Mouse (Mus musculus): ENCODE measurements around the gene Tmc3. TPM values are rescaled to one million over a fixed set of nuclear protein-coding genes. Genes with fewer than 3 reads are reported as not detected.

Tmc3 gene
- total RNA-seq, 1 experiment, result 0.80 TPM

DNA sequence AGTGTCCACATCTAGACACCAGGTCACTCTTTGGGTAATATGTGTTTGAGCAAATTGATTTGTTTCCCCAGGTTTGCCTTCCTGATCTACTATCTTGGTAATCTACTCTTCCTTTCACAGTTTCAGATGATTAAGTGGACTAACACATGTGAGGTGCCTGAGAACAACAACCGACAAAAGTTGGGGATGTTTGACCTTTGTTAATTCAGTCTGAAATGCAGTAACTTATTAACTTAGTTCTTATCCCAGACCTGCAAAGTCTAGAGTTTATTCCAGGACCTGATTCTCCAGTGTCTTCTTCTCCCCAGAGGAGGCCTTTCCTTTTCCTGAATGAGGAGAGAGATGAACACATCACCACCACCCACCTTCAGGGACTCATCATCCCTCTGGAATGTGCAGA, 27.2 kb downstream of the Tmc3 start:
- DNase-seq (ENCODE audit: low read depth, low spot score), result no peak
- Histone ChIP-seq H3K27ac (ENCODE audit: insufficient read depth, low read depth, low read length, poor library complexity, severe bottlenecking) (no peak overlapping the region), H3K9ac (ENCODE audit: insufficient read depth, low read depth, low read length, poor library complexity, severe bottlenecking) (no peak overlapping the region), H3K4me3 (ENCODE audit: insufficient read depth in 1 of 2, low read depth in 1 of 2, low read length in 2 of 2, poor library complexity in 1 of 2, severe bottlenecking in 1 of 2) (no peak overlapping the region), H3K4me1 (ENCODE audit: control insufficient read depth in 2 of 2, insufficient read depth in 2 of 2, low read length in 2 of 2, poor library complexity in 1 of 2) (peaks cover 0 to 4% of the 10 kb centered on the region in 2 experiments; a peak in 1 of 4 replicates), H3K9me3 (ENCODE audit: control insufficient read depth, insufficient read depth, low read depth, low read length) (no peaks in the 10 kb centered on the region), H3K36me3 (ENCODE audit: control insufficient read depth, insufficient read depth, low read length, poor library complexity, severe bottlenecking) (no peaks in the 10 kb centered on the region)
- no peak for TF ChIP-seq ZC3H11A (IDR thresholded peaks at IDR 0.05; ENCODE audit: borderline replicate concordance, low read depth, low read length)
- TF ChIP-seq HCFC1 (IDR thresholded peaks at IDR 0.05; ENCODE audit: borderline replicate concordance, insufficient read depth, low read length), result no peak
- no peak for TF ChIP-seq ZNF384 (IDR thresholded peaks at IDR 0.05; ENCODE audit: low read depth, low read length)
- TF ChIP-seq MAFK (IDR thresholded peaks at IDR 0.05; ENCODE audit: insufficient read depth, low read depth, low read length), result no peak
- no peak for TF ChIP-seq CHD2 (IDR thresholded peaks at IDR 0.05; ENCODE audit: low read depth, low read length)
- in situ Hi-C loops (cut with MboI; ENCODE audit: low sequenced_read_pairs in 2 of 2, unreplicated experiment in 2 of 2), result no loop called here

DNA sequence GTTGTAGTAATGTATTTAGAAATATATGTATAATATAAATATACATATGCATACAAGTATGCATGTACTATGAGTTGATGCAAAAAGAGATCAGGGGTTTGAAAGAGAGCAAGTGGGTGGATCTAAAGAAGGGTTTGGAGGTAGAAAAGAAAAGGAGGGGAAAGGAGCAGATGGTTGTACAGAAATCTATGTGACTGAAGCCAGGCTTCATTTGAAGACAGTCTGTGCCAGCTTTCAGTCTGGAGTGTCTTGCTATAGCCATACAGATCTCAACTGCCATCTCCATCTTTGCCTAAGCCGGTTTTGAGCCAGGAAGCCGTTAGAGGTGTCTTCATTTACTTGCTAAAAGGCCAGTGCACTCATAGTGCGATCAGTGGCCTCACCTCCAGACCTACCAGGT, 30.5 kb downstream of the Tmc3 start:
- no peak overlapping the region for H3K27ac ChIP-seq (ENCODE audit: insufficient read depth, low read depth, low read length, poor library complexity, severe bottlenecking)
- no peak overlapping the region for H3K9ac ChIP-seq (ENCODE audit: insufficient read depth, low read depth, low read length, poor library complexity, severe bottlenecking)
- no peaks in the 10 kb centered on the region for H3K36me3 ChIP-seq (ENCODE audit: control insufficient read depth, insufficient read depth, low read length, poor library complexity, severe bottlenecking)
- no peak for TF ChIP-seq ZC3H11A (IDR thresholded peaks at IDR 0.05; ENCODE audit: borderline replicate concordance, low read depth, low read length)
- no peak for TF ChIP-seq HCFC1 (IDR thresholded peaks at IDR 0.05; ENCODE audit: borderline replicate concordance, insufficient read depth, low read length)
- TF ChIP-seq CHD2 (IDR thresholded peaks at IDR 0.05; ENCODE audit: low read depth, low read length), result no peak
- TF ChIP-seq ZNF384 (IDR thresholded peaks at IDR 0.05; ENCODE audit: low read depth, low read length), result no peak
- TF ChIP-seq MAFK (IDR thresholded peaks at IDR 0.05; ENCODE audit: insufficient read depth, low read depth, low read length), result no peak
- in situ Hi-C loops (cut with MboI; ENCODE audit: low sequenced_read_pairs in 2 of 2, unreplicated experiment in 2 of 2), result no loop called here
- no peak overlapping the region for H3K4me3 ChIP-seq (ENCODE audit: insufficient read depth in 1 of 2, low read depth in 1 of 2, low read length in 2 of 2, poor library complexity in 1 of 2, severe bottlenecking in 1 of 2)
- H3K4me1 ChIP-seq (ENCODE audit: control insufficient read depth in 2 of 2, insufficient read depth in 2 of 2, low read length in 2 of 2, poor library complexity in 1 of 2), result peaks cover 3 to 4% of the 10 kb centered on the region in 2 experiments; a peak in 1 of 4 replicates
- no peaks in the 10 kb centered on the region for H3K9me3 ChIP-seq (ENCODE audit: control insufficient read depth, insufficient read depth, low read depth, low read length)
- DNase-seq (ENCODE audit: low read depth, low spot score), result no peak

DNA sequence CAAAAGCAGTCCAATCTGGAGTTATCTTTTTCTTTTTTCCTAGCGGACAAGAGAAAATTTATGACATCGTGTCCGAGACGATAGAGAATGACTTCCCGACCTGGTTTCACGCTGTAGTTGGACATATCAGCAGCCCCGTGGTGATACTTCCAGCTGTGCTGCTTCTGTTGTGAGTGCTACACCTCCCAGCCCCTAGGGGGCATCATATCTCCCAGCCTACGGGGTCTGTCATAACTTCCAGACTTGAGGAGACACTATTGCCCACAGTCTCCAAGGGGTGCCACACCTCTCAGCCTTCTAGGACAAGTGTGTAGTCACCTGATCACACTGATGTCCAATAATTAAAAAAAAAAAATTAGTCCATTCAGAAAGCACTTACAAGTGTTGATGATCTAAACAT, 31.1 kb downstream of the Tmc3 start:
- H3K4me1 ChIP-seq (ENCODE audit: control insufficient read depth in 2 of 2, insufficient read depth in 2 of 2, low read length in 2 of 2, poor library complexity in 1 of 2), result peaks cover 3 to 4% of the 10 kb centered on the region in 2 experiments; a peak in 1 of 4 replicates
- no peak for DNase-seq (ENCODE audit: low read depth, low spot score)
- H3K27ac ChIP-seq (ENCODE audit: insufficient read depth, low read depth, low read length, poor library complexity, severe bottlenecking), result no peak overlapping the region
- no peak overlapping the region for H3K9ac ChIP-seq (ENCODE audit: insufficient read depth, low read depth, low read length, poor library complexity, severe bottlenecking)
- no peaks in the 10 kb centered on the region for H3K9me3 ChIP-seq (ENCODE audit: control insufficient read depth, insufficient read depth, low read depth, low read length)
- TF ChIP-seq MAFK (IDR thresholded peaks at IDR 0.05; ENCODE audit: insufficient read depth, low read depth, low read length), result no peak
- TF ChIP-seq ZC3H11A (IDR thresholded peaks at IDR 0.05; ENCODE audit: borderline replicate concordance, low read depth, low read length), result no peak
- no peak for TF ChIP-seq ZNF384 (IDR thresholded peaks at IDR 0.05; ENCODE audit: low read depth, low read length)
- TF ChIP-seq HCFC1 (IDR thresholded peaks at IDR 0.05; ENCODE audit: borderline replicate concordance, insufficient read depth, low read length), result no peak
- TF ChIP-seq CHD2 (IDR thresholded peaks at IDR 0.05; ENCODE audit: low read depth, low read length), result no peak
- H3K36me3 ChIP-seq (ENCODE audit: control insufficient read depth, insufficient read depth, low read length, poor library complexity, severe bottlenecking), result no peaks in the 10 kb centered on the region
- in situ Hi-C loops (cut with MboI; ENCODE audit: low sequenced_read_pairs in 2 of 2, unreplicated experiment in 2 of 2), result no loop called here
- no peak overlapping the region for H3K4me3 ChIP-seq (ENCODE audit: insufficient read depth in 1 of 2, low read depth in 1 of 2, low read length in 2 of 2, poor library complexity in 1 of 2, severe bottlenecking in 1 of 2)

DNA sequence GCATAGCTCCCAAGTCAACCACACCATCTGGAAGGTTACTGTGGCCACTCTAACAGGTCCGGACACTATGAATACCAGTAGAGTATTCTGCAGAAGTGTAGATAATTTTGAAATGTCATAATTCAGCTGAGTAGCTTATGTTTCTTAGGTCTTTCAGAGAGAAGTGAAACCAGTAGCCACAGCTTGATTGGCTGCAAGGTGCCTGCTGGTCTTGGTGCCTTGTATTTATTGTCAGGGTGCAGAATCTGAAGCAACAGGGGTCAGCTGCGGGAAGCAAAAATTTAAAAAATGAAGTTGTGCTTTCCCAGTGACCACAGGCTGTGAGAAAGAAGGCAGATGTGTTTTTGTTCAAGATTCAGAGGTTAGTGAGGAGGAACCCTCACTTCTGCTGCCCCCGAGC, 31.5 kb downstream of the Tmc3 start:
- TF ChIP-seq ZNF384 (IDR thresholded peaks at IDR 0.05; ENCODE audit: low read depth, low read length) (no peak), CHD2 (IDR thresholded peaks at IDR 0.05; ENCODE audit: low read depth, low read length) (no peak)
- H3K36me3 ChIP-seq (ENCODE audit: control insufficient read depth, insufficient read depth, low read length, poor library complexity, severe bottlenecking), result no peaks in the 10 kb centered on the region
- H3K9ac ChIP-seq (ENCODE audit: insufficient read depth, low read depth, low read length, poor library complexity, severe bottlenecking), result no peak overlapping the region
- no peak for DNase-seq (ENCODE audit: low read depth, low spot score)
- no peak overlapping the region for H3K27ac ChIP-seq (ENCODE audit: insufficient read depth, low read depth, low read length, poor library complexity, severe bottlenecking)
- no peaks in the 10 kb centered on the region for H3K9me3 ChIP-seq (ENCODE audit: control insufficient read depth, insufficient read depth, low read depth, low read length)
- peaks cover 3 to 4% of the 10 kb centered on the region in 2 experiments; a peak in 1 of 4 replicates for H3K4me1 ChIP-seq (ENCODE audit: control insufficient read depth in 2 of 2, insufficient read depth in 2 of 2, low read length in 2 of 2, poor library complexity in 1 of 2)
- no peak overlapping the region for H3K4me3 ChIP-seq (ENCODE audit: insufficient read depth in 1 of 2, low read depth in 1 of 2, low read length in 2 of 2, poor library complexity in 1 of 2, severe bottlenecking in 1 of 2)
- in situ Hi-C loops (cut with MboI; ENCODE audit: low sequenced_read_pairs in 2 of 2, unreplicated experiment in 2 of 2), result no loop called here

DNA sequence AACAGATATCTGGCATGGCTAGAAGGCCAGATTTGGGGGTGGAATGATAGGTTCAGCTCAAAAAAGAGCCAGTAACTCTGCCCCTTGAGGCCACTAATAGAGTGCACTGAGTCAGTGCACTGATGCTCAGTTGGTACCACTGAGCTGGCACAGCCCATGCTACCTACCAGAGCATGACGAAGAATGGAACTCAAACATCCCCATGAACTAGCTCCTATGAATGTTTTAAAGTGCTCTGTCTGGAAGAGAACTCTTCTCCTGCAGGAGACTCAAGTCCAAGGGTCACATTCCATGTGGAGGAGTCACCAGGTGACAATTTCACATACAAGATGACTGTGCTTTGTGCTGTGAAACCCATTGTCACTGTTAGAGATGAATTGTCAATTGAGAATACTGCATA, 34.0 kb downstream of the Tmc3 start:
- in situ Hi-C loops (cut with MboI; ENCODE audit: low sequenced_read_pairs in 2 of 2, unreplicated experiment in 2 of 2), result no loop called here
- TF ChIP-seq ZNF384 (IDR thresholded peaks at IDR 0.05; ENCODE audit: low read depth, low read length) (no peak), HCFC1 (IDR thresholded peaks at IDR 0.05; ENCODE audit: borderline replicate concordance, insufficient read depth, low read length) (no peak), MAFK (IDR thresholded peaks at IDR 0.05; ENCODE audit: insufficient read depth, low read depth, low read length) (no peak), ZC3H11A (IDR thresholded peaks at IDR 0.05; ENCODE audit: borderline replicate concordance, low read depth, low read length) (no peak), CHD2 (IDR thresholded peaks at IDR 0.05; ENCODE audit: low read depth, low read length) (no peak)
- no peak for DNase-seq (ENCODE audit: low read depth, low spot score)
- H3K4me1 ChIP-seq (ENCODE audit: control insufficient read depth in 2 of 2, insufficient read depth in 2 of 2, low read length in 2 of 2, poor library complexity in 1 of 2), result peaks cover 3 to 4% of the 10 kb centered on the region in 2 experiments; a peak in 1 of 4 replicates
- H3K9me3 ChIP-seq (ENCODE audit: control insufficient read depth, insufficient read depth, low read depth, low read length), result no peaks in the 10 kb centered on the region
- no peak overlapping the region for H3K9ac ChIP-seq (ENCODE audit: insufficient read depth, low read depth, low read length, poor library complexity, severe bottlenecking)
- no peaks in the 10 kb centered on the region for H3K36me3 ChIP-seq (ENCODE audit: control insufficient read depth, insufficient read depth, low read length, poor library complexity, severe bottlenecking)
- H3K27ac ChIP-seq (ENCODE audit: insufficient read depth, low read depth, low read length, poor library complexity, severe bottlenecking), result no peak overlapping the region
- H3K4me3 ChIP-seq (ENCODE audit: insufficient read depth in 1 of 2, low read depth in 1 of 2, low read length in 2 of 2, poor library complexity in 1 of 2, severe bottlenecking in 1 of 2), result no peak overlapping the region
